Mouse (Mus musculus) liver, embryonic 14.5 days (tissue): ENCODE data around the gene Nav1. TPM values are rescaled to one million over a fixed set of nuclear protein-coding genes. Genes with fewer than 3 reads are reported as not detected.

Experiments used
- ATAC-seq: fragments of 200-750 bp; cut with Nextera tagmentation; 2 replicates; pipeline ENCODE4 v1.8.0; 2017; ENCODE audit warnings: moderate number of reproducible peaks, mild to moderate bottlenecking, moderate library complexity; ENCODE audit not compliant: insufficient read depth
- DNase-seq, 3 experiments: peaks; one replicate each; pipeline ENCODE4 v3.0.0-alpha.2; 2012 to 2013; ENCODE audit warnings: low read depth in 3 of 3, low spot score in 3 of 3
- H3K27ac ChIP-seq: fragments of 300-500 bp; sonication (generic); 2 replicates; pipeline ENCODE4 v1.5.1; 2014; ENCODE audit warnings: moderate library complexity, mild to moderate bottlenecking, control low read depth, inconsistent platforms
- H3K27me3 ChIP-seq: fragments of 300-500 bp; sonication (generic); 2 replicates; pipeline ENCODE4 v1.6.1; 2014; ENCODE audit warnings: mild to moderate bottlenecking, low read length, moderate library complexity; ENCODE audit not compliant: control insufficient read depth, insufficient read depth
- H3K36me3 ChIP-seq: fragments of 300-500 bp; sonication (generic); replicated peaks from 2 replicates; pipeline ENCODE4 v1.6.1; 2014; ENCODE audit warnings: low read depth; ENCODE audit not compliant: control insufficient read depth, insufficient read depth
- H3K4me1 ChIP-seq, 2 experiments: fragments of 200-500 bp in 1 of 2; fragments of 300-500 bp in 1 of 2; sonication (generic) in 1 of 2; replicated peaks; 2 replicates each; pipeline ENCODE4 v1.6.1; 2012 to 2014; ENCODE audit warnings: antibody characterized with exemption in 1 of 2, inconsistent platforms in 1 of 2, low read length in 1 of 2; ENCODE audit not compliant: control insufficient read depth in 2 of 2, insufficient read depth in 2 of 2
- H3K4me2 ChIP-seq: fragments of 300-500 bp; sonication (generic); 2 replicates; pipeline ENCODE4 v1.6.1; 2014; ENCODE audit warnings: low read depth, mild to moderate bottlenecking, control low read depth, moderate library complexity
- H3K4me3 ChIP-seq, 2 experiments: fragments of 200-500 bp in 1 of 2; fragments of 300-500 bp in 1 of 2; sonication (generic) in 1 of 2; 2 replicates each; pipeline ENCODE4 v1.5.1; 2012 to 2014; ENCODE audit warnings: low read depth in 2 of 2, low read length in 2 of 2, mild to moderate bottlenecking in 2 of 2, control low read depth in 1 of 2, inconsistent platforms in 1 of 2, moderate library complexity in 1 of 2; ENCODE audit not compliant: insufficient read depth in 1 of 2
- H3K9ac ChIP-seq: fragments of 300-500 bp; sonication (generic); replicated peaks from 2 replicates; pipeline ENCODE4 v1.6.1; 2014; ENCODE audit warnings: mild to moderate bottlenecking, control low read depth, moderate library complexity
- H3K9me3 ChIP-seq: fragments of 300-500 bp; sonication (generic); 2 replicates; pipeline ENCODE4 v1.6.1; 2016; ENCODE audit warnings: low read length, mixed read lengths; ENCODE audit not compliant: control insufficient read depth
- CTCF ChIP-seq: IDR thresholded peaks from 2 replicates; pipeline ENCODE4 v1.5.1; 2016; ENCODE audit warnings: antibody characterized with exemption, low read depth, control low read depth
- EP300 ChIP-seq: IDR thresholded peaks from 2 replicates; pipeline ENCODE4 v1.6.1; 2016; ENCODE audit warnings: antibody characterized with exemption, low read depth
- WGBS: fragments of 180-500 bp; shearing (Covaris S2); extraction: QIAGEN DNeasy Blood & Tissue Kit; methylation state at CpG from one replicate; pipeline ENCODE4 v1.1.7; 2014; ENCODE audit not compliant: insufficient replicate concordance; 5-methylcytosine and 5-hydroxymethylcytosine counted together
- polyA plus RNA-seq, 2 experiments: library from polyadenylated mRNA; depleted of rRNA in 1 of 2; stranded (reverse) in 1 of 2; unstranded in 1 of 2; fragments of >200 nt; fragmentation: Nextera tagmentation in 1 of 2; extraction: Ambion mirVana in 1 of 2; gene quantifications; 2 replicates each; pipeline versions ENCODE4 v1.2.1 to v1.2.3; 2012 to 2014

Gene Nav1
- polyA plus RNA-seq, 2 experiments, result 1.0 to 1.5 TPM

GRCm38 (mm10) chr1:135561282-135561681 is 45.8 kb downstream of the Nav1 start:
- TF ChIP-seq EP300, result no peak
- TF ChIP-seq CTCF, result no peak
- H3K9me3 ChIP-seq, result no peaks in the 10 kb centered on the region
- H3K4me2 ChIP-seq, result no peak overlapping the region
- no peak overlapping the region for H3K4me3 ChIP-seq
- no peaks in the 10 kb centered on the region for H3K4me1 ChIP-seq
- H3K27me3 ChIP-seq, result no peaks in the 10 kb centered on the region
- WGBS, result 45% methylated on average over 6 of the region's 6 CpGs
- H3K9ac ChIP-seq, result no peak overlapping the region
- DNase-seq (no peak), ATAC-seq (no peak)
- H3K27ac ChIP-seq, result no peak overlapping the region
- no peaks in the 10 kb centered on the region for H3K36me3 ChIP-seq

DNA sequence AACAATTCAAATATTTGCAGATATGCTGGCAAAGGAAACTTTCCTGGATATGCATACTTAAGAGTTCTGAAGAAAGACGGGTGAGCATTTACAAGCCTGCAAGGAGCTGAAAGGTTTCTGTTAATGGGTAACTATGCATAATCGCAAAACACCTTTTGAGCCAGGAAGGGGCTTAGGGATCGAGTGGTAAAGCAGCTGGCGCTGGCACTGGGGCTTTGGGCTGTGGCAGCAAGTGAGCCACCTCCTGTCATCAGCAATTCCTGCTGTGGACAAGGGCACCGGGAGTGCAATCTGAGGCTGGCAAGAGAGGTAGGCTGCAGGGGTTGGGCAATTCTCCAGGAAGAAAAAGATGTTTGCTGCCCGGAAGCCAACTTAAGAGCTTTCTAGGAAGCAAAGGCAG is 49.1 kb downstream of the Nav1 start:
- no peak overlapping the region for H3K27ac ChIP-seq
- peaks cover 0 to 2% of the 10 kb centered on the region in 2 experiments; a peak in 1 of 4 replicates for H3K4me1 ChIP-seq
- H3K9ac ChIP-seq, result no peak overlapping the region
- H3K36me3 ChIP-seq, result no peaks in the 10 kb centered on the region
- H3K4me2 ChIP-seq, result no peak overlapping the region
- ATAC-seq (no peak), DNase-seq (no peak)
- H3K4me3 ChIP-seq, result no peak overlapping the region
- H3K9me3 ChIP-seq, result no peaks in the 10 kb centered on the region
- TF ChIP-seq CTCF (no peak), EP300 (no peak)
- 58% methylated on average over 6 of the region's 6 CpGs for WGBS
- no peaks in the 10 kb centered on the region for H3K27me3 ChIP-seq

DNA sequence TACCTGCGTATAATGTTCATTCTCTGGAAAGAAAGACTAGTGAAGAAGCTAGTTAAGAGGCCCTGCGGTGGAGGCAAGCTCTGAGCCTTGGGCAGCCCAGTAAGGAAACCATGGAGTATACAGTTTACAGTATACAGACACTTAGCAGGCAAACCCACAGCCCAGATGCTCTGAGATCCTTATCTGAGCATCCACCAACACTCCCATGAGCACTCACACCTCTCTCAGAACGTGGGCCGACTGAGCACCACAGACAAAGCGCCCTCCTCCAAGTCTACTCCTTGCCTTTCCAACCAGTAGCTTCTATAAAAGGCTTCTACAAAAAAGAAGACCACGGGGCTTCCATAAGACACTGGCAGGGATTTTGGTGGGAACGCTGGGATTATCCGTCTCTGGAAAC is 51.2 kb downstream of the Nav1 start:
- H3K36me3 ChIP-seq, result no peaks in the 10 kb centered on the region
- TF ChIP-seq EP300 (no peak), CTCF (no peak)
- peaks cover 0 to 2% of the 10 kb centered on the region in 2 experiments; a peak in 1 of 4 replicates for H3K4me1 ChIP-seq
- no peak overlapping the region for H3K27ac ChIP-seq
- no peaks in the 10 kb centered on the region for H3K9me3 ChIP-seq
- H3K9ac ChIP-seq, result no peak overlapping the region
- no peak overlapping the region for H3K4me2 ChIP-seq
- no peaks in the 10 kb centered on the region for H3K27me3 ChIP-seq
- DNase-seq (no peak), ATAC-seq (no peak)
- H3K4me3 ChIP-seq, result no peak overlapping the region
- WGBS, result 64% methylated on average over 8 of the region's 8 CpGs

- no peaks in the 10 kb centered on the region for H3K9me3 ChIP-seq
- WGBS, result 20% methylated on average over 17 of the region's 17 CpGs
- peaks cover 0 to 2% of the 10 kb centered on the region in 2 experiments; a peak in 1 of 4 replicates for H3K4me1 ChIP-seq
- no peaks in the 10 kb centered on the region for H3K36me3 ChIP-seq
- TF ChIP-seq EP300 (no peak), CTCF (no peak)
- no peak for ATAC-seq
- H3K4me3 ChIP-seq, result no peak overlapping the region
- H3K9ac ChIP-seq, result no peak overlapping the region
- H3K27ac ChIP-seq, result no peak overlapping the region
- H3K4me2 ChIP-seq, result no peak overlapping the region
- H3K27me3 ChIP-seq, result no peaks in the 10 kb centered on the region
- DNase-seq, result no peak
Observed at GRCm38 (mm10) chr1:135554632-135555260, 52.3 kb downstream of the Nav1 start.

DNA sequence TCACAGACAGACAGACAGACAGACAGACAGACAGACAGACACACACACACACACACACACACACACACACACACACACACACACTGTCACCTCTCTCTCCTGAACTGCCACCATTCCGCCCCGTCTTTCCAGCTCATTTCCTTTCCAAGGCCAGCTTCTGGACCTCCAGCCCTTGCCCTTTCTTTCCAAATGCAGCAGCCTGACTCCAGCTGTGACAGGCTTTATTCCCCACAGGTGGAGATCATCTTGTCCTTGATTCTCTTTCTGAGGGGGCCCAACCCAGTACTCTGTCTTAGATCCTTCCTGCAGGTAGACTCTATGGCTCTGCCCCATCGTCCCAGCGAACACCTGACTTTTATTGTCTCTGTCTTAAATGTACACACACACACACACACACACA is 53.5 kb downstream of the Nav1 start:
- no peaks in the 10 kb centered on the region for H3K36me3 ChIP-seq
- no peaks in the 10 kb centered on the region for H3K9me3 ChIP-seq
- WGBS, result 73% methylated on average over 4 of the region's 4 CpGs
- no peak overlapping the region for H3K4me2 ChIP-seq
- H3K27ac ChIP-seq, result no peak overlapping the region
- ATAC-seq (no peak), DNase-seq (no peak)
- TF ChIP-seq CTCF (no peak), EP300 (no peak)
- H3K27me3 ChIP-seq, result no peaks in the 10 kb centered on the region
- peaks cover 0 to 2% of the 10 kb centered on the region in 2 experiments; a peak in 1 of 4 replicates for H3K4me1 ChIP-seq
- no peak overlapping the region for H3K4me3 ChIP-seq
- no peak overlapping the region for H3K9ac ChIP-seq
